Mouse (Mus musculus): ENCODE data around the gene 4930470P17Rik. TPM values are rescaled to one million over a fixed set of nuclear protein-coding genes. Genes with fewer than 3 reads are reported as not detected.

Gene 4930470P17Rik
- polyA plus RNA-seq, 1 experiment from 2014 or later: not detected

DNA sequence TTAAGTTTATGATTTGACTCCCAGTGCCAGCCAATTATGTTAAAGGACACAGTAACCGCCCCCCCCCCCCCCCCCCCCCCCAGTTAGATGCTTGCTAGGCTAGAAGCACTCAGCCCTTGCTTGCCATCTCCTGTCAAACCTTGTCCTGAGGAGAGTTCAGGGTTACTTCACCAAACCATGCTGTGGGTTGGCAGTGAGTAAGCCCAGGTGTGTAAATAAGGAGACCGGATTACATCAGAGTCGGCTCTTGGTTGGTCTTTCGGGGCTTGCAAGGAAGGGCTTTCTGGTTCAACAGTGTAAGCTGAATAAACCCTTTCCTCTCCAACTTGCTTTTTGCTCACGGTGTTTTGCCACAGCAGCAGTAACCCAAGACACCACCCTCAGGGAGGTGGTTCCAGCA, 58.2 kb downstream of the 4930470P17Rik start:
- WGBS: 79% methylated on average over 5 of the region's 5 CpGs
- Histone ChIP-seq H3K36me3 (ENCODE audit: control insufficient read depth, insufficient read depth, low read length) (no peaks in the 10 kb centered on the region), H3K27ac (ENCODE audit: low read depth, low read length) (no peak overlapping the region), H3K27me3 (ENCODE audit: control insufficient read depth, insufficient read depth, low read length) (no peaks in the 10 kb centered on the region), H3K4me3 (ENCODE audit: low read depth, low read length) (no peak overlapping the region), H3K4me1 (ENCODE audit: control insufficient read depth, insufficient read depth, low read length) (peaks cover 10% of the 10 kb centered on the region), H3K9me3 (ENCODE audit: control insufficient read depth, low read length) (no peaks in the 10 kb centered on the region), H3K4me2 (no peak overlapping the region), H3K9ac (ENCODE audit: low read length) (no peak overlapping the region)
- ATAC-seq (ENCODE audit: low FRiP score) (no peak), DNase-seq (ENCODE audit: low spot score, missing footprints) (no peak)

DNA sequence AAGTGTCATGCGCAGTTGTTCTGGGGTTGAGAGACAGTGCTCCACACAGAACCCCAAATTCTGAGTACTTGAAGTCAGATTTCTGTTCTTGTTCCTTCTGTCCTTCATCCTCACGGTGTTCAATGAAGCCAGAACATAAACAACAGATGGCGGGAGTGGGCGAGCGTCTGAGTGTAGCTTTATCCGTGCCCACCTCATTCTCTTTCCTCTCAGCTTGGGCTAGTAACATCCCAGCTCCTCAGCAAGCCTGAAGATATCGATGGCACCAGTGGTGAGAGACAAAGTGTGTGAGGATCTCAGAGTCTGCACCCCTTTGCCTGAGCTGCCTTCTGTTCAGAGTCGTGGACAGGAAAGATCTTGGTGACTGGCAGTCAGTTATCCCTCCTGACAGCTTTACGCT, 62.6 kb downstream of the 4930470P17Rik start:
- Histone ChIP-seq H3K4me3 (ENCODE audit: low read depth, low read length) (no peak overlapping the region), H3K27me3 (ENCODE audit: control insufficient read depth, insufficient read depth, low read length) (no peaks in the 10 kb centered on the region), H3K4me1 (ENCODE audit: control insufficient read depth, insufficient read depth, low read length) (no peaks in the 10 kb centered on the region), H3K9me3 (ENCODE audit: control insufficient read depth, low read length) (no peaks in the 10 kb centered on the region), H3K36me3 (ENCODE audit: control insufficient read depth, insufficient read depth, low read length) (no peaks in the 10 kb centered on the region), H3K9ac (ENCODE audit: low read length) (no peak overlapping the region), H3K4me2 (no peak overlapping the region), H3K27ac (ENCODE audit: low read depth, low read length) (no peak overlapping the region)
- 90% methylated on average over 9 of the region's 9 CpGs for WGBS
- ATAC-seq (ENCODE audit: low FRiP score) (no peak), DNase-seq (ENCODE audit: low spot score, missing footprints) (no peak)

DNA sequence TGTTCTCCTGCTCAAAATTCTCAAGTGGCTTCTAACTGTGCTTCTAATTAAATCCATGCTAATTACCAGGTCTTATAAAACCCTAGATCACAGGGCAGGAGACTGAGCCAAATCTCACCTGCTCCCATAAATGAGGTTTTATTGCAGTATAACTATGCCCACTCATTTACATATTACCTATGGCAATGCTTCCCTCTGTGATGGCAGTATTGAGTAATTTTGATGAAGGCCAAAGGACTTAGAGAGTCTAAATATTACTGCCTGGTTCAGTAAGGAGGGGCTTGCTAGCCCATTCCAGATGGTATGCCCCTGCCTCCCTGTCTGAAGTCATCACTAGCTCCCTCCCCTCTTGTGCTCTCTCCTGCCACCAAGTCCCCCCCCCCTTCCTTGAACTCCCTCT, 66.0 kb downstream of the 4930470P17Rik start:
- no peaks in the 10 kb centered on the region for H3K27me3 ChIP-seq (ENCODE audit: control insufficient read depth, insufficient read depth, low read length)
- H3K9ac ChIP-seq (ENCODE audit: low read length): no peak overlapping the region
- no peaks in the 10 kb centered on the region for H3K36me3 ChIP-seq (ENCODE audit: control insufficient read depth, insufficient read depth, low read length)
- H3K4me2 ChIP-seq: no peak overlapping the region
- no peak overlapping the region for H3K27ac ChIP-seq (ENCODE audit: low read depth, low read length)
- no peaks in the 10 kb centered on the region for H3K9me3 ChIP-seq (ENCODE audit: control insufficient read depth, low read length)
- H3K4me1 ChIP-seq (ENCODE audit: control insufficient read depth, insufficient read depth, low read length): no peaks in the 10 kb centered on the region
- DNase-seq (ENCODE audit: low spot score, missing footprints): no peak
- H3K4me3 ChIP-seq (ENCODE audit: low read depth, low read length): no peak overlapping the region
- ATAC-seq (ENCODE audit: low FRiP score): no peak

DNA sequence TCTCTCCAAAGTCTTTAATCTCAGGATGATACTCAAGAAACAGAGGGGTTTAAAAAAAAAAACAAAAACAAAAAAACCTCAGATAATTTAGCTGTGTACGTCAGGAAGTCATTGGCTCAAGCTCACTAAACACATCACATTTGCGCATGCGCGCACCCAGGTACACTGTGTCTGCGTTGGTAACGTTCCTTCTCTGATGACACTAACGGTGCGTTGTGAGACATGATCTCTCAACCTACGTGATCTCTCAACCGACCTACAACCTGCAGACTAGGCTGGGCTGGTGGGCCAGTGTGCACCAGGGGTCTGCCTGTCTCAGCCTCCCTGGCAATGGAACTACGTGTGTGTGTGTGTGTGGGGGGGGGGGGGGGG, 67.0 kb downstream of the 4930470P17Rik start:
- WGBS: 95% methylated on average over 11 of the region's 11 CpGs
- no peak overlapping the region for H3K9ac ChIP-seq (ENCODE audit: low read length)
- ATAC-seq (ENCODE audit: low FRiP score) (no peak), DNase-seq (ENCODE audit: low spot score, missing footprints) (no peak)
- no peaks in the 10 kb centered on the region for H3K27me3 ChIP-seq (ENCODE audit: control insufficient read depth, insufficient read depth, low read length)
- no peaks in the 10 kb centered on the region for H3K4me1 ChIP-seq (ENCODE audit: control insufficient read depth, insufficient read depth, low read length)
- H3K4me3 ChIP-seq (ENCODE audit: low read depth, low read length): no peak overlapping the region
- H3K4me2 ChIP-seq: no peak overlapping the region
- H3K9me3 ChIP-seq (ENCODE audit: control insufficient read depth, low read length): no peaks in the 10 kb centered on the region
- H3K36me3 ChIP-seq (ENCODE audit: control insufficient read depth, insufficient read depth, low read length): no peaks in the 10 kb centered on the region
- no peak overlapping the region for H3K27ac ChIP-seq (ENCODE audit: low read depth, low read length)

DNA sequence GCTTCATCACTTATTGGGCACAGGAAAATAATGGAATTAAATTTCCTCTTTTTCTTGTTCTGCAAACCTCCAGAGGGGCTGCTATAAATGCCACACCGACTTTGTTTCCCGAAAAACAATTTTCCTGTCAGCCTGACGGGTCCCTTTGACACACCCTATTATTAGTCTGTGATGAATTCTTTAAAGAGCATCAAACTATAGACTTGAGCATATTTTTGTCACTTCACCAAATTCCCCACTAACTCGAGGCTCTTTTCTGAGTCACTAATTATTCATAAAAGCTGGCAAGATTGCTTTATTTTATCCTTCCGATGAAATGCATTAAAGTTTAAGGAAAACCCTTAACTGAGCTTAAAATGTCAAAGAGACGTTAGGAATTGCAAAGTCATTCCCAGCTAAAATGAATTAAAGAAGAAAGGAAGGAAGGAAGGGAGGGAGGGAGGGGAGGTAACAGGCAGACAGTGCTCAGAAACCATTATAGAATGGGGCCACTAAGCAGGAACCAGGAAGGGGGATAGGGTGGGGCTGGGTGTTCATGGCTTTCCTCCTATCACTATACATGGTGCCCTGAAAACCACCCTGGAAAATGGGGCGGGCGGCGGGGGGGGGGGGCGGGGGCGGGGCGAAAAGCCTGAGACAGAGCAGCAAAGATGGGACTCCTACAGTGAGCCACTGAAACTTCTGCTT, 67.6 kb downstream of the 4930470P17Rik start:
- H3K4me1 ChIP-seq (ENCODE audit: control insufficient read depth, insufficient read depth, low read length): no peaks in the 10 kb centered on the region
- WGBS: 71% methylated on average over 11 of the region's 12 CpGs
- no peak for DNase-seq (ENCODE audit: low spot score, missing footprints)
- H3K9ac ChIP-seq (ENCODE audit: low read length): no peak overlapping the region
- H3K27me3 ChIP-seq (ENCODE audit: control insufficient read depth, insufficient read depth, low read length): no peaks in the 10 kb centered on the region
- H3K4me3 ChIP-seq (ENCODE audit: low read depth, low read length): no peak overlapping the region
- no peak overlapping the region for H3K27ac ChIP-seq (ENCODE audit: low read depth, low read length)
- ATAC-seq (ENCODE audit: low FRiP score): no peak
- no peaks in the 10 kb centered on the region for H3K9me3 ChIP-seq (ENCODE audit: control insufficient read depth, low read length)
- no peaks in the 10 kb centered on the region for H3K36me3 ChIP-seq (ENCODE audit: control insufficient read depth, insufficient read depth, low read length)
- no peak overlapping the region for H3K4me2 ChIP-seq

DNA sequence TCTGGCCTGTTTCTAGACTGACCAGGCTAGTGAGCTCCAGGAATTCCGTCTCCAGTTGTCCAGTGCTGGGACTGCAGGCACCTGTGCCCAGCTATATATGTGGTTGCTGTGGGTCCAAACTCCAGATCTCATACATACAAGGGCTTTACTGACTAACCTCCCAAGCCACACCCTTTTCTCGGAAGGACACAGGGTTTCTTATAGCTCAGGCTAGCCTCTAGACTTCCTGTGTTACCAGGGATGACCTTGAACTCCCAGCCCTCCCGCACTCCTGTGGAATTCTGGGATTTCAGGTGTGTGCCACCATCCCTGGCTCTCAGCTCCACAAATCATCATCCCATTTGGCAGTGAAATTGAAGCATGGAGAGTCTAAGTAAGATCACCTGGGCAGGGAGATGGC, 71.6 kb downstream of the 4930470P17Rik start:
- ATAC-seq (ENCODE audit: low FRiP score) (no peak), DNase-seq (ENCODE audit: low spot score, missing footprints) (no peak)
- H3K27me3 ChIP-seq (ENCODE audit: control insufficient read depth, insufficient read depth, low read length): no peaks in the 10 kb centered on the region
- H3K4me1 ChIP-seq (ENCODE audit: control insufficient read depth, insufficient read depth, low read length): no peaks in the 10 kb centered on the region
- H3K9ac ChIP-seq (ENCODE audit: low read length): no peak overlapping the region
- no peaks in the 10 kb centered on the region for H3K9me3 ChIP-seq (ENCODE audit: control insufficient read depth, low read length)
- no peak overlapping the region for H3K4me3 ChIP-seq (ENCODE audit: low read depth, low read length)
- H3K4me2 ChIP-seq: no peak overlapping the region
- 95% methylated on average over 3 of the region's 3 CpGs for WGBS
- H3K27ac ChIP-seq (ENCODE audit: low read depth, low read length): no peak overlapping the region
- H3K36me3 ChIP-seq (ENCODE audit: control insufficient read depth, insufficient read depth, low read length): no peaks in the 10 kb centered on the region

DNA sequence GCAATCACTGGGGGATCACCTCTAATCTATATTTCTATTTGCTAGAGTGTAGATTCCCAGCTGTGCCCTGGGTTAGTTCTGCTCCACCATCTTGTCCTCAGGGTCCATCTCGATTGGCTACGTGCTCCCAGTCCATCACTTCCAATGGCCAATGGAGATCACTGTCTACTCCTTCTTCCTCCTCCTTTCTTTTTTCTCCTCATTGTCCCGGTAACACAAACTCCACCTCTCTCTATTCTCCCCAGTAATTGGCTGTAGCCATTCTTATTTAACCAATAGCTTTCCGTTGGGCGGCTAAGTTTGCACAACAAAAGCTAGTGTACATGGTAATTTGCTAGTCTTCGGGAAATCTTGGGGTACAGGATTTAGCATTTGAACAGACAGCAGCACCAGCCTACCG, 72.1 kb downstream of the 4930470P17Rik start:
- Histone ChIP-seq H3K36me3 (ENCODE audit: control insufficient read depth, insufficient read depth, low read length) (no peaks in the 10 kb centered on the region), H3K4me2 (no peak overlapping the region), H3K9me3 (ENCODE audit: control insufficient read depth, low read length) (no peaks in the 10 kb centered on the region), H3K27ac (ENCODE audit: low read depth, low read length) (no peak overlapping the region), H3K4me1 (ENCODE audit: control insufficient read depth, insufficient read depth, low read length) (no peaks in the 10 kb centered on the region), H3K27me3 (ENCODE audit: control insufficient read depth, insufficient read depth, low read length) (no peaks in the 10 kb centered on the region), H3K9ac (ENCODE audit: low read length) (no peak overlapping the region), H3K4me3 (ENCODE audit: low read depth, low read length) (no peak overlapping the region)
- no peak for DNase-seq (ENCODE audit: low spot score, missing footprints)
- 87% methylated on average over 7 of the region's 7 CpGs for WGBS
- ATAC-seq (ENCODE audit: low FRiP score): no peak

Other genes starting within 250 kb of the 4930470P17Rik start
- 2.4 and 2.7 TPM in 2 replicates for gene Bcas1, start 174.2 kb downstream of the 4930470P17Rik start, polyA plus RNA-seq (2014; fragmentation: Nextera tagmentation; extraction: Ambion mirVana)
- 118 and 138 TPM in 2 replicates for gene Pfdn4, start 105.6 kb downstream of the 4930470P17Rik start, polyA plus RNA-seq (2014; fragmentation: Nextera tagmentation; extraction: Ambion mirVana)
- 0.05 and 0.07 TPM in 2 replicates for gene Cyp24a1, start 104.9 kb downstream of the 4930470P17Rik start, polyA plus RNA-seq (2014; fragmentation: Nextera tagmentation; extraction: Ambion mirVana)
- gene Dok5, start 129.8 kb upstream of the 4930470P17Rik start, polyA plus RNA-seq (2014; fragmentation: Nextera tagmentation; extraction: Ambion mirVana): 19.5 and 21.2 TPM in 2 replicates

Measured in midbrain, embryonic 11.5 days (tissue).